Mouse (Mus musculus): ENCODE results near the gene Inca1. TPM values are rescaled to one million over a fixed set of nuclear protein-coding genes. Genes with fewer than 3 reads are reported as not detected.

Inca1 gene
- polyA plus RNA-seq, 1 experiment from 2014 or later, result 0.55 TPM

DNA sequence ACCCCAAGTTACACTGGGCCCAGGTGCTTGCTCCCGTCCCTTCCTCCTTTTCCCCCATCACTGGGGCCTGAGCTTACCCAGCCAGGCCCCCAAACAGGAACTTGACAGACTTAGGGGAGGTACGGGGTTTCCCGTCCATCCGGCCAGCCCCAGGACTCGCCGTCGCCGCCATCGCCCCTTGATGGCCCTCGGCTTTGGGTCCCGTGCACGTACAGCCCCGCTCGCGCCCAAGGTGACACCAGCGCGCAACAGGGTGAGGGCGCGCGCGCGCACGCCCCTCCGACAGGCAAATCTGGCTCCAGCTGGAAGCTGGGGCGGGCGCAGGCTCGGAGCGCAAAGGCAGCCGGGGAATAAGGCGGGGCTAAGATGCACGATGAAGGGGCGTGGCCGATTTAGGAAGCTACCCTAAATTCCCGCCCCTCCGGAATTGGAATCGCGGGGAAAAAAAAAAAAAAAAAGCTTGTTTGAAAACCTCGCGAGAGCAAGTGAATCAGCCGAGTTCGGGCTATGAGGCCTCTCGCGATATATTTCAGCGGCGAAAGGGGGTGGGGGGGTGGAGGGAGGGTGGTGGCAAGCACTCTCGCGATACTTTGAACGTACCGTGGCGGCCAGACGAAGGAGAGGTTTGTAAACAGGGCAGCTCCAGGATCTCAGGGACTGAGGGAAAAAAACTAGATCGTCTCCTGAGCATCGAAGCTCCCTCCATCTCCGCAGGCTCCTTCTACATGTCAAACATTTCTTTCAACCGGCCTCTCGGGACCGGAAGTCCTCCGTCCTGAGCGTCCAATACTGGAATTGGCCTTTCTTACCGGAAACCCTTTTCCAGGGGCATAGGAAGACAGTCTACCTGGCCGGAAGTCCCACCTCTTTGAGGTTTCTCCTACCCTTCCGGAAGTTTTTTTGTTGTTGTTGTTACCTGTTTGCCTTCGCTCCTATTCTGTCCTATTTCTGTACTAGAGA lies 53.0 kb downstream of the Inca1 start, which contains the start of the genes Rnf167 and Slc25a11:
Gene Rnf167, plus strand, starts transcription at position 545 of the 960 bp plus-strand sequence.
Gene Slc25a11, minus strand, starts transcription at position 789 of the 960 bp plus-strand sequence.
- Histone ChIP-seq H3K27ac (peak within 1 kb of the TSS; percentile 93), H3K4me2 (peak within 1 kb of the TSS; percentile 100), H3K9ac (peak within 1 kb of the TSS; percentile 87), H3K4me1 (peaks cover 45% of the 10 kb centered on the region), H3K27me3 (no peaks in the 10 kb centered on the region), H3K4me3 (replicated peaks) (peak within 1 kb of the TSS; percentile 78), H3K36me3 (replicated peaks) (peaks cover 63% of the 10 kb centered on the region), H3K9me3 (no peaks in the 10 kb centered on the region)
- 0% methylated on average over 63 of the region's 63 CpGs for WGBS
- ATAC-seq (ENCODE audit: low FRiP score), result peak; percentile 90

DNA sequence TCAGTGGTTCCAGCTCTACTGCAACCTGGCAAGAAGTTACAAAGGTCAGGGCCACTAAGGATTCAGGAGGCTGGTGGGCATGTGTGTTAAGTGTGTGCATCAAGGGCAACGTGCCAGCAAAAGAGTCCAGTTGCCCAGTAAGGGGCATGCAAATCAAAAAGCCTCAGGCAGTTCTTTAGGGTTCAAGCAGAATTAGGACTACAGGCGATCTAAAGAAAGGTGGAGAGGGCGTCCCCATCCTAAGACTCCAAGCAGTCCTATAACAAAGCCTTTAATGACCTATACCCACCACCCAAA lies 53.7 kb downstream of the Inca1 start:
- Histone ChIP-seq H3K9me3 (no peaks in the 10 kb centered on the region), H3K27ac (peak overlapping the region; percentile 92), H3K9ac (peak overlapping the region; percentile 86), H3K4me2 (peak overlapping the region; percentile 73), H3K4me3 (replicated peaks) (peak overlapping the region; percentile 78), H3K4me1 (peaks cover 42% of the 10 kb centered on the region), H3K27me3 (no peaks in the 10 kb centered on the region), H3K36me3 (replicated peaks) (peaks cover 56% of the 10 kb centered on the region)
- ATAC-seq (ENCODE audit: low FRiP score), result no peak
- WGBS, result 17% methylated on average over 3 of the region's 3 CpGs

DNA sequence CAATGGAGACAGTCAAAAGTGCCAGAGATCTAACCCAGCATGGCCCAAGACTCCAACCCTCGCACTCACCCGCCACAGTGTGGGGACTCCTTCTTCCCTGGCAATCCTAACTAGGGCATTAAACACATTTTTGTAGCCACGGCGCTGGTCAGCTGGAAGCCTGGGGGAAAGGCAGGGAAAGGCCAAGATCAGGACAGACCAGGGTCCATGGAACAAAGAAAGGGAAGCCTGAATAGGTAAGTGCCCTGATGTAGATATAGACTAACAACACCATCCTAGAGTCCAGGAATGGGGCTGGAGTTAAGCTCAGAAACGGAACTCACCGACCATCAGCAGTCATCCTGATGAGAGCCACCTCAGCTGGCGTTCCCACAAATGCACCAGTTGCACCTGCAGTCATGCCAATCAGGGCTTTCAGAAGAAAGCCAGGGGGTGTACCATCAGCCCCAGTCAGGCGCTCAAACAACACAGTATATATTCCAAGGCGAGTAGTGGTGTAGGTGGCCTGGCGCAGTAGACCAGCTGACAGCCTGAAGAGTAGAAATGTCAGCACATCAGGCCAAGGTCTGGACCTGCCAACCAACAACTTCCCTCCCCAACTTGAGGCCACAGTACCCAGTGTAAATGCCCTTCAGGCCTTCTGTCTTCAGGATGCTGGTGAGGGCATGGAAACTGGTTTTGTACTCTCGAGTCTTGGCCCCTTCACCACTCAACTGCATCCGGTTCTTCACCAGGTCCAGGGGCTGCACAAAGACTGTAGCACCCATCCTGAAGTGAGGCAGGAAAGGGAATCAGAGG lies 54.3 kb downstream of the Inca1 start:
- Histone ChIP-seq H3K27ac (no peak overlapping the region), H3K36me3 (replicated peaks) (peaks cover 51% of the 10 kb centered on the region), H3K4me1 (peaks cover 38% of the 10 kb centered on the region), H3K4me2 (peak overlapping the region; percentile 73), H3K27me3 (no peaks in the 10 kb centered on the region), H3K9ac (peak overlapping the region; percentile 86), H3K9me3 (no peaks in the 10 kb centered on the region), H3K4me3 (replicated peaks) (peak overlapping the region; percentile 78)
- 92% methylated on average over 12 of the region's 12 CpGs for WGBS
- ATAC-seq (ENCODE audit: low FRiP score), result no peak

DNA sequence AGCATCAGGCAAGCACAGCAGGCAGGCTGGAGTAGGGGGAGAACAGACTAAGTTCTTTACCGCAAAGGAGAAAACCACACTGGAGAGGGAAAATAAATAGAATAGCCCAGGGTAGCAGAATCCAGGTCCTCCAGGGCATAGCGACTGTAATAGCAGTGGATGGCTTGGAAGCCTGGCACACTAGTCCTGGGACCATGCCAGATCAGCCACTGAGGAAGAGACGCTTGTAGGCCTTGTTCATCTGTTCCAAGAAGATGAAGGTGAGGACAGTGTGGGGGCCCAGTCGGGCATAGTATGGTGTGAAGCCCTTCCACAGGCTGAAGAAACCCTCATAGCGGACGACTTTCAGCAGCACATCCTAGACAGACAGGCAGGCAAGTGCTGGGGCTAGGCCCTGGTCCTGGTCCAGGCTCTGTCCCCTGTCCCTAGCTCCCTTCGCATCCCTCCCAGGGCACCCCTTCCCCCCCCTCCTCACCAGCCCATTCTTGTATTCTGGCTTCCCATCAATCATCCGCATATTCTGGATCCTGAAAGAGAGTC lies 55.3 kb downstream of the Inca1 start:
- H3K27ac ChIP-seq, result no peak overlapping the region
- H3K9me3 ChIP-seq, result no peaks in the 10 kb centered on the region
- WGBS, result 92% methylated on average over 8 of the region's 8 CpGs
- H3K4me1 ChIP-seq, result peaks cover 34% of the 10 kb centered on the region
- no peak overlapping the region for H3K4me3 ChIP-seq (replicated peaks)
- 0 out of 2 replicates have a peak overlapping the region, but pooled peaks have one; percentile 27 for H3K9ac ChIP-seq
- peaks cover 41% of the 10 kb centered on the region for H3K36me3 ChIP-seq (replicated peaks)
- no peaks in the 10 kb centered on the region for H3K27me3 ChIP-seq
- ATAC-seq (ENCODE audit: low FRiP score), result no peak
- H3K4me2 ChIP-seq, result no peak overlapping the region

DNA sequence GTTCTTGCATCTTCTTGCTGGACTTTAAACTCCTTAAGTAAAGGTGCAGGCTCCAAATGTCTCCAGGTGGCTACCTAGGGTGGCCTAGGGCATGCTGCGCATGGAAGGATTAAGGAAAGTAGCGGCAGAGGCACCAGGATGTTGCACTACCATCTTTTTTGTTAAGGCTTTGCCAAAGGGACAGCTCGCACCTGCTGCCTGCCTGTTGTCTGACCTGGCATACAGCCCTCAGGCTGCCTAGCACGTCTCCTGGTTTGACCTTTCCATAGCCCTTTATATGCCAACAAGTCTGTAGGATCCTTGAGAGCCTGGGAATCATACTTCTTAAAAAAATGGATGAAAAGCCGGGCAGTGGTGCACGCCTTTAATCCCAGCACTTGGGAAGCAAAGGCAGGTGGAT lies 56.9 kb downstream of the Inca1 start:
- peaks cover 19% of the 10 kb centered on the region for H3K4me1 ChIP-seq
- 87% methylated on average over 6 of the region's 6 CpGs for WGBS
- H3K27me3 ChIP-seq, result 0 out of 2 replicates have a peak, but pooled peaks cover 4% of the 10 kb centered on the region
- no peak overlapping the region for H3K4me2 ChIP-seq
- H3K36me3 ChIP-seq (replicated peaks), result peaks cover 28% of the 10 kb centered on the region
- no peak overlapping the region for H3K27ac ChIP-seq
- H3K9ac ChIP-seq, result no peak overlapping the region
- ATAC-seq (ENCODE audit: low FRiP score), result no peak
- H3K9me3 ChIP-seq, result no peaks in the 10 kb centered on the region
- no peak overlapping the region for H3K4me3 ChIP-seq (replicated peaks)

DNA sequence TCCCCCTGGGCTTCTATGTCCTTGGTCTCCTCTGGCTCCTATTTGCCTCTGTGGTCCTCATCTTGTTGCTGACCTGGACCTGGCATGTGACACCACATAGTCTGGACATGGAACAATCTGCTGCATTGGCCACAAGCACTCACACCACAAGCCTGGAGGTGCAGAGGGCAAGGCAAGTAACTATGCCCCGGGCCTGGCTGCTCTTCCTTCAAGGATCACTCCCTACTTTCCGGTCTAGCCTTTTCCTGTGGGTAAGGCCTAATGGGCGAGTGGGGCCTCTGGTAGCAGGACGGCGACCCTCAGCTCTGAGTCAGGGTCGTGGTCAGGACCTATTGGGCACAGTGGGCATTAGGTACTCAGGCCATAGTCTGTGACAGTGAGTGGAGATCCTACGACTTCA lies 58.7 kb downstream of the Inca1 start:
- WGBS, result 84% methylated on average over 7 of the region's 7 CpGs
- H3K27me3 ChIP-seq, result 0 out of 2 replicates have a peak, but pooled peaks cover 4% of the 10 kb centered on the region
- H3K27ac ChIP-seq, result no peak overlapping the region
- H3K4me1 ChIP-seq, result peaks cover 15% of the 10 kb centered on the region
- H3K4me3 ChIP-seq (replicated peaks), result no peak overlapping the region
- H3K9ac ChIP-seq, result no peak overlapping the region
- H3K36me3 ChIP-seq (replicated peaks), result peaks cover 28% of the 10 kb centered on the region
- ATAC-seq (ENCODE audit: low FRiP score), result no peak
- no peak overlapping the region for H3K4me2 ChIP-seq
- H3K9me3 ChIP-seq, result no peaks in the 10 kb centered on the region

DNA sequence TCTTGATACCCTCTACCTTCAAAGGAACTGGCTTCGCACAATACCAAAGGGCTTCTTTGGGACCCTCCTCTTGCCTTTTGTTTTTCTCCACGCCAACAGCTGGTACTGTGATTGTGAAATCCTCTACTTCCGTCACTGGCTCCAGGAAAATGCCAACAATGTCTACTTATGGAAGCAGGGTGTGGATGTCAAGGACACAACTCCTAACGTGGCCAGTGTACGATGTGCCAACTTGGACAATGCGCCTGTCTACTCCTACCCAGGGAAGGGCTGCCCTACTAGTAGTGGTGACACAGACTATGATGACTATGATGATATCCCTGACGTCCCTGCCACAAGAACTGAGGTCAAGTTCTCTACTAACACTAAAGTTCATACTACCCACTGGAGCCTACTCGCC lies 60.0 kb downstream of the Inca1 start:
- no peak overlapping the region for H3K4me3 ChIP-seq (replicated peaks)
- 85% methylated on average over 8 of the region's 8 CpGs for WGBS
- no peak for ATAC-seq (ENCODE audit: low FRiP score)

DNA sequence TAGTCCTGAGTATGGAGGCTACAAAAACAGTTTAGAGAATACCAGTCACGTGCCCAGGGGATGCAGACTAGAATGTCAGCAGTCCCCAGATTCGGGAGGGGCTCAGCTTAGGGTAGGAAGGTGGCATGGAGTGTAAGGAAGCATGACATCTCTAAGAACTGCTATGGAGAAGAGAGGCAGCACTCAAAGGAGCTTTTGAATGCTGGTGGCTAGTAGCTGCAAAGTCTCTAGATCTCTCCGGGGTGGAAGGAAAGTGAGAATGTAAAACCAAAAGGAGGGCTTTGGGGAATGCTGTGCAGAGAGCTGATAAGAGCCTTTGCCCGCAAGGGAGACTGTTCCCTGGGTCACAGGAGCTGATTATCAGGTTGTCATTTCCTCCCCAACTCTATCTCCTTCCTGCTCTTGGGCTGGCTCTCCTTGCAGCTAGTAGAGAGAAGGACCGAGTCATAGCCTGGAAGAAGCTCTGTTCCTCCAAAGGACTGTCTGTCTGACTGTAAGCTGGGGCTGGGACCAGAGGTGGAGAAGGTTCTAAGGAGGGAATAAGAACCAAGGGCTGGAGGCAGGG lies 61.2 kb downstream of the Inca1 start, which contains the start of gene Gp1ba:
Gene Gp1ba, plus strand, starts transcription at position 409 of the 565 bp plus-strand sequence.
- no peak for ATAC-seq (ENCODE audit: low FRiP score)
- Histone ChIP-seq H3K4me2 (no peak within 1 kb of the TSS), H3K4me1 (no peaks in the 10 kb centered on the region), H3K27me3 (0 out of 2 replicates have a peak, but pooled peaks cover 4% of the 10 kb centered on the region), H3K9ac (no peak within 1 kb of the TSS), H3K4me3 (replicated peaks) (no peak within 1 kb of the TSS), H3K27ac (no peak within 1 kb of the TSS), H3K9me3 (no peaks in the 10 kb centered on the region), H3K36me3 (replicated peaks) (peaks cover 13% of the 10 kb centered on the region; the same call in 1 of the 2 replicates)
- 67% methylated on average over 5 of the region's 5 CpGs for WGBS

More for the DNA sequence above, 60.0 kb downstream of the Inca1 start:
- peaks cover 23% of the 10 kb centered on the region for H3K36me3 ChIP-seq (replicated peaks)
- 0 out of 2 replicates have a peak, but pooled peaks cover 4% of the 10 kb centered on the region for H3K27me3 ChIP-seq
- H3K4me2 ChIP-seq, result no peak overlapping the region
- H3K27ac ChIP-seq, result no peak overlapping the region
- H3K9ac ChIP-seq, result no peak overlapping the region
- H3K4me1 ChIP-seq, result 0 out of 2 replicates have a peak, but pooled peaks cover 2% of the 10 kb centered on the region
- H3K9me3 ChIP-seq, result no peaks in the 10 kb centered on the region

Small RNAs within 50 kb of the gene (microRNA-seq; reads per million reads assigned to microRNA genes)
- not detected for gene Mir6925

Other genes with a start within 250 kb of the Inca1 start
- gene Med11, start 248.2 kb downstream of the Inca1 start, polyA plus RNA-seq (2016; fragmentation: Nextera tagmentation; extraction: Ambion mirVana), result 32.1 and 32.5 TPM in 2 replicates
- 0.35 and 0.43 TPM in 2 replicates for gene Zmynd15, start 240.7 kb downstream of the Inca1 start, polyA plus RNA-seq (2016; fragmentation: Nextera tagmentation; extraction: Ambion mirVana)
- 0.74 and 1.0 TPM in 2 replicates for gene Cxcl16, start 240.2 kb downstream of the Inca1 start, polyA plus RNA-seq (2016; fragmentation: Nextera tagmentation; extraction: Ambion mirVana)
- gene Tm4sf5, start 194.9 kb downstream of the Inca1 start, polyA plus RNA-seq (2016; fragmentation: Nextera tagmentation; extraction: Ambion mirVana), result 0.35 and 0.49 TPM in 2 replicates
- not detected in 2 replicates for gene Vmo1, start 185.5 kb downstream of the Inca1 start, polyA plus RNA-seq (2016; fragmentation: Nextera tagmentation; extraction: Ambion mirVana)
- gene Gltpd2, start 181.0 kb downstream of the Inca1 start, polyA plus RNA-seq (2016; fragmentation: Nextera tagmentation; extraction: Ambion mirVana), result not detected in 2 replicates
- gene Psmb6, start 174.8 kb downstream of the Inca1 start, polyA plus RNA-seq (2016; fragmentation: Nextera tagmentation; extraction: Ambion mirVana), result 758 and 788 TPM in 2 replicates
- not detected in 2 replicates for gene Gm40193, start 167.2 kb downstream of the Inca1 start, polyA plus RNA-seq (2016; fragmentation: Nextera tagmentation; extraction: Ambion mirVana)
- gene Pld2, start 160.1 kb downstream of the Inca1 start, polyA plus RNA-seq (2016; fragmentation: Nextera tagmentation; extraction: Ambion mirVana), result 3.4 and 4.0 TPM in 2 replicates
- gene Mink1, start 137.3 kb downstream of the Inca1 start, polyA plus RNA-seq (2016; fragmentation: Nextera tagmentation; extraction: Ambion mirVana), result 15.3 and 17.4 TPM in 2 replicates
- not detected in 2 replicates for gene 4930544D05Rik, start 84.3 kb downstream of the Inca1 start, polyA plus RNA-seq (2016; fragmentation: Nextera tagmentation; extraction: Ambion mirVana)
- not detected in 2 replicates for gene Chrne, start 80.9 kb downstream of the Inca1 start, polyA plus RNA-seq (2016; fragmentation: Nextera tagmentation; extraction: Ambion mirVana)
- 0.23 and 0.33 TPM in 2 replicates for gene Gp1ba, start 61.0 kb downstream of the Inca1 start, polyA plus RNA-seq (2016; fragmentation: Nextera tagmentation; extraction: Ambion mirVana)
- gene Rnf167, start 52.9 kb downstream of the Inca1 start, polyA plus RNA-seq (2016; fragmentation: Nextera tagmentation; extraction: Ambion mirVana), result 85.1 and 96.1 TPM in 2 replicates
- gene Slc25a11, start 52.7 kb downstream of the Inca1 start, polyA plus RNA-seq (2016; fragmentation: Nextera tagmentation; extraction: Ambion mirVana), result 139 and 141 TPM in 2 replicates
- 1,070 and 1,131 TPM in 2 replicates for gene Pfn1, start 45.5 kb downstream of the Inca1 start, polyA plus RNA-seq (2016; fragmentation: Nextera tagmentation; extraction: Ambion mirVana)
- gene Eno3, start 43.0 kb downstream of the Inca1 start, polyA plus RNA-seq (2016; fragmentation: Nextera tagmentation; extraction: Ambion mirVana), result 9.0 and 9.7 TPM in 2 replicates
- gene Spag7, start 30.7 kb downstream of the Inca1 start, polyA plus RNA-seq (2016; fragmentation: Nextera tagmentation; extraction: Ambion mirVana), result 144 and 149 TPM in 2 replicates
- gene Camta2, start 12.1 kb downstream of the Inca1 start, polyA plus RNA-seq (2016; fragmentation: Nextera tagmentation; extraction: Ambion mirVana), result 12.6 and 13.9 TPM in 2 replicates
- gene Kif1c, start 393 bp upstream of the Inca1 start, polyA plus RNA-seq (2016; fragmentation: Nextera tagmentation; extraction: Ambion mirVana), result 1.7 and 3.2 TPM in 2 replicates
- 10.7 and 11.4 TPM in 2 replicates for gene Zfp3, start 64.1 kb upstream of the Inca1 start, polyA plus RNA-seq (2016; fragmentation: Nextera tagmentation; extraction: Ambion mirVana)
- not detected in 2 replicates for gene Scimp, start 112.4 kb upstream of the Inca1 start, polyA plus RNA-seq (2016; fragmentation: Nextera tagmentation; extraction: Ambion mirVana)
- 55.2 and 57.7 TPM in 2 replicates for gene Rabep1, start 144.6 kb upstream of the Inca1 start, polyA plus RNA-seq (2016; fragmentation: Nextera tagmentation; extraction: Ambion mirVana)